Mouse (Mus musculus) limb, embryonic 12.5 days (tissue): ENCODE measurements around the gene Gps2. TPM values are rescaled to one million over a fixed set of nuclear protein-coding genes. Genes with fewer than 3 reads are reported as not detected.

ENCODE experiments used
- ATAC-seq: fragments of 200-750 bp; cut with Nextera tagmentation; 2 replicates; pipeline ENCODE4 v1.8.0; 2017; ENCODE audit warnings: low read depth, moderate TSS enrichment; ENCODE audit not compliant: insufficient number of reproducible peaks, insufficient read depth, low FRiP score, low TSS enrichment
- H3K27ac ChIP-seq: fragments of 300-500 bp; sonication (generic); 2 replicates; pipeline ENCODE4 v1.5.1; 2016; ENCODE audit warnings: mild to moderate bottlenecking, moderate library complexity
- H3K27me3 ChIP-seq: fragments of 300-500 bp; sonication (generic); 2 replicates; pipeline ENCODE4 v1.6.1; 2016; ENCODE audit warnings: mild to moderate bottlenecking, moderate library complexity
- H3K36me3 ChIP-seq: fragments of 300-500 bp; sonication (generic); 2 replicates; pipeline ENCODE4 v1.6.1; 2016; ENCODE audit warnings: mild to moderate bottlenecking, moderate library complexity
- H3K4me1 ChIP-seq: fragments of 300-500 bp; sonication (generic); replicated peaks from 2 replicates; pipeline ENCODE4 v1.6.1; 2016
- H3K4me2 ChIP-seq: fragments of 300-500 bp; sonication (generic); 2 replicates; pipeline ENCODE4 v1.6.1; 2016; ENCODE audit warnings: mild to moderate bottlenecking, moderate library complexity
- H3K4me3 ChIP-seq: fragments of 300-500 bp; sonication (generic); replicated peaks from 2 replicates; pipeline ENCODE4 v1.5.1; 2016; ENCODE audit warnings: mild to moderate bottlenecking
- H3K9ac ChIP-seq: fragments of 300-500 bp; sonication (generic); replicated peaks from 2 replicates; pipeline ENCODE4 v1.6.1; 2016; ENCODE audit warnings: mild to moderate bottlenecking, moderate library complexity
- H3K9me3 ChIP-seq: fragments of 300-500 bp; sonication (generic); 2 replicates; pipeline ENCODE4 v1.6.1; 2016; ENCODE audit warnings: mild to moderate bottlenecking, moderate library complexity
- WGBS: fragments of 180-500 bp; shearing (Covaris S2); methylation state at CpG from one replicate; pipeline ENCODE4 v1.1.7; 2016; 5-methylcytosine and 5-hydroxymethylcytosine counted together
- polyA plus RNA-seq: library from polyadenylated mRNA; unstranded; fragments of >200 nt; fragmentation: Nextera tagmentation; extraction: Ambion mirVana; gene quantifications from 2 replicates; pipeline ENCODE4 v1.2.1, GENCODE M21; 2016

Gene Gps2
- polyA plus RNA-seq, result 92.0 and 93.5 TPM in 2 replicates

DNA sequence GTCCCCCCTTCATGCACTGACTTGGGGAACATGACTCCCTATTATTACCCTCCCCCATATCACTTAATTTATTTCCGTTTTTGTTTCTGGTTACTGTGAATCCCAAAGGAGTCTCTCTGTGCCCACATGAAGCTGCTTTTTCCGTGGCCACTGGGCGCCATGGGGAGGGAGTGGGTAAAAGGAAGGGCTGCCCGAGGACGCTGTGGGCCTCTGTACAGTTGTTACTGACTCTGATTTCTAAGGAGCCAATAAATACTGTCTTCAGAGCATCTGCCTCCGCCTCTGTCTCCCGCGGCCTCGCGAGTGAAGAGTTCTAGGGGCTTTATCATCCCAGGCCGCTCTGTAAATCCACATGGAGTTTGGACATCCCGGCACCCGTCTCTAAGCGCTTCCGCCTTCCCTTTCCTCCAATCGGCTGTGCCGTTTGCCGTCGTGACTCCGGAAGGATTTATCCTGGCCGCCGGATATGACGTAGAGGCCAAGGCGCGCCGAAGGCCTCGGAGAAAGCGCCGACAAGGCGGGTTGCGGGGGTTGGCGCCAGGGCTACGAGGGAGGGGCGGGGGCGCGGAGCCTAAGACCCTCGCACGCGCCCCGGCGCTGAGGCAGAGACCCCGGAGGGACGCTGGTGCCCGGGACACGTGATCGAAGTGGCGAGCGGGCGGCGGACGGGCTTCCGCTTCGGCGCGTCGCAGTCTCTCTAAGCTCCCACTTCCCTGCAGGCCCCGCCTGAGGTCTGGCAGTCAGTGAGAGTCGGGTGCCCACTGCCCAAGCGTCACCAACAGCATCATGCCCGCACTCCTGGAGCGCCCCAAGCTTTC is at the start of gene Gps2:
Gps2 (plus strand) TSS at position 335 of the 818 bp plus-strand sequence.
- H3K9ac ChIP-seq, result peak within 1 kb of the TSS; percentile 93
- peaks cover 91% of the 10 kb centered on the region for H3K36me3 ChIP-seq
- H3K4me1 ChIP-seq, result peaks cover 39% of the 10 kb centered on the region
- WGBS, result 2% methylated on average over 61 of the region's 61 CpGs
- ATAC-seq, result peak; percentile 71
- peak within 1 kb of the TSS; percentile 92 for H3K27ac ChIP-seq
- H3K4me3 ChIP-seq, result peak within 1 kb of the TSS; percentile 92
- H3K4me2 ChIP-seq, result peak within 1 kb of the TSS; percentile 98
- H3K27me3 ChIP-seq, result no peaks in the 10 kb centered on the region
- H3K9me3 ChIP-seq, result no peaks in the 10 kb centered on the region

DNA sequence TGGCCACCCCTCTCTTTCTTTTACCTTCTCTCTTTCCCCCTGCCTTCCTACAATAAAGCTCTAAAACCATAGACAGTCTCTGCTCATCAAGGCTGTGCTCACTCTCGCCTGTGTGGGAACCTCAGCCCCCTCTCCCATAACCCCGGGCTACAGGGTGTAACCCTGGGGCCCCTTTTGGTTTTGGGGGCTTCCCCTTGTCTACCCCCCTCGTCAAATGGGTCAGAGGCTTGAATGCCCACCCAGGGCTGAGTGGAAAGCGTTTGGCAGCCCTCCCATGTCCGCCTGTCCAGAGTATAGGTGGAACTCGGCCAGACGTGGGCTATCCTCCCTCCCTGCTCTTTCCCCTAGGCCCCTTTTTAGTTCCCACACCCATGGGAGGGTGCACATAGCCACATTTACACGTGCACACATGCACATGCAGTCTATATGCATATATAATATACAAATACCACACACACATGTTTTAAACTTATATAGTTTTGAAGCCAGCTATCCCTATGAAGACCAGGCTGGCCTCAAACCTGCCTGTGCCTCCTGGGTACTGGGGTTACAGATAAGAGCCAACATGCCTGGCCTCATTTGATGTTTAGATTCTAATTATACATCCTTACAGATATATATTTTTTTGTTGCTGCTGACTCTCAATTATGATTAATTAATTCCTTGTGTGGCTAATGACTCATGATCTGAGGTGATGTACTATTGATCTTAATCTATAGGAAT is 49.4 kb upstream of the Gps2 start:
- H3K9me3 ChIP-seq, result no peaks in the 10 kb centered on the region
- no peak overlapping the region for H3K9ac ChIP-seq
- H3K4me3 ChIP-seq, result no peak overlapping the region
- peaks cover 19% of the 10 kb centered on the region for H3K27me3 ChIP-seq
- 61% methylated on average over 8 of the region's 8 CpGs for WGBS
- H3K27ac ChIP-seq, result no peak overlapping the region
- H3K36me3 ChIP-seq, result no peaks in the 10 kb centered on the region
- ATAC-seq, result no peak
- H3K4me2 ChIP-seq, result no peak overlapping the region
- H3K4me1 ChIP-seq, result no peaks in the 10 kb centered on the region

DNA sequence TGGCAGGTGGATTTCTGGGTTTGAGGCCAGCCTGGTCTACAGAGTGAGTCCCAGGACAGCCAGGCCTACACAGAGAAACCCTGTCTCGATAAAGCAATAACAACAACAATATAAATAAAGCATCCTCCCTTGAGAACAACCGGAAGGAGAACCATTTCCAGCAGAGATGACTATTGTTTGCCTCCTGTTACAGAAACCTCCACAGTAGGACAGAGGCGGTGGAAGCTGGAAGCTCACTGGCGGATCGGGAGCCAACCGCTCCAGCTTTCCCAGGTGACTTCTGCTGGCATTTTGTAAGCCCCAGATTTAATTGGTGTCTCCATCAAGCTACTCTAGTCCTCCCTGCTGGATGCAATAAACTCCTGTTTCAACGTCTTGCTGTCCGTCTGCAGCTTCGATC is 48.1 kb upstream of the Gps2 start:
- ATAC-seq, result no peak
- Histone ChIP-seq H3K4me3 (no peak overlapping the region), H3K27ac (no peak overlapping the region), H3K4me1 (0 out of 2 replicates have a peak, but pooled peaks cover 4% of the 10 kb centered on the region), H3K4me2 (no peak overlapping the region), H3K9me3 (no peaks in the 10 kb centered on the region), H3K9ac (no peak overlapping the region), H3K27me3 (peaks cover 11% of the 10 kb centered on the region), H3K36me3 (no peaks in the 10 kb centered on the region)
- WGBS, result 78% methylated on average over 9 of the region's 9 CpGs

DNA sequence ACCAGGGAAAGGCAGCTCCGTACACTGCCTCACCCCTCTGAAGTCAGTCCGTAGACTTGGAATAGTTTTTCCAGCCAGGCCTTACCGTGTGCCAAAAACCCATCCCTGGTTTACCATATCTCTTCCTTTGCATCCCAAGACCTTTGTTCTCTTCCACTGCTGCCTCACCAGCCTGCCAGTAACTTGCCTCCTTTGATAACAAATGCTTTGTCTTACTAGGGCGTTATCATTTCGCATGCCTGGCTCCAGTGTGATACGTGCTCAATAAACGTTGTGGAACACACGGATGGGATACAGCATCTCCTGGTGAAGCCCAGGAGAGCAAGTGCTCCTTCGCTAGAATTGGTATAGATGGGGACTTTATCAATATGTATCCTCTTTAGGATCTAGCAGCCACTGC is 46.4 kb upstream of the Gps2 start:
- Histone ChIP-seq H3K9me3 (no peaks in the 10 kb centered on the region), H3K36me3 (no peaks in the 10 kb centered on the region), H3K4me1 (0 out of 2 replicates have a peak, but pooled peaks cover 4% of the 10 kb centered on the region), H3K27ac (no peak overlapping the region), H3K4me2 (no peak overlapping the region), H3K4me3 (no peak overlapping the region), H3K27me3 (peaks cover 7% of the 10 kb centered on the region; the same call in 1 of the 2 replicates), H3K9ac (no peak overlapping the region)
- 70% methylated on average over 9 of the region's 9 CpGs for WGBS
- ATAC-seq, result no peak

DNA sequence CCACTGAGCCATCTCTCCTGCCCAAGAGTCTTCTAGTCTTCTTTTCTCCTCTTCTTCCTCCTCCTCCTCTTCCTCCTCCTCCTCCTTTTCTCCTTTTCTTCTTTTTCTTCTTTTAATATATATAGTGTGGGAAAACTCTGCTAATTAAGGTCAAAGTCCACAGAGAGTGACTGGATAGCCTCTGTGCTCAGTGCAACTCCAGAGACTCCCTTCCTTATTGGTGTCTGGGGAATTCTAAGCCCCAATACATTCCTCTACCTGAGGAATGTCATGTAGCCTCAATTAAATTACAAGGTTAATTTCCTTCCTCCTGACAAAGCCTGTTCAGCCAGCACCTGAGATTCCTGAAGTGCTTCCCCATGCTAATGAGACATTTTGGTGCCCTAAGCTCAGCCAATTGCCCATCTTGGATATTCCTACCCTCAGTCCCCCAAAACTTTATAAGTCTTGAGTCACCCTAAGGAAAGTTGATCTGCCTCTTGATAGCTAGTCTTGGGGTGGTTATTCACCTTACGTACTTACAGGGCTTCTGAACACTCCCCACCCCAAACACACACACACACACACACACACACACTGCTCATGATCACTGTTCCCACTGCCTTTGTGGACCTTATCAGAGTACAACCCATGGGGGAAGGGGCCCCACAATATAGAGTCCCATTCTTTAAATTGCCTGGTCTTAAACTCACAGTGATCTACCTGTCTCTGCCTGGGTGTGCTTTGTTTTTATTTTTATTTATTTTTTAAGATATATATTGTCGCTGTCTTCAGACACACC is 43.2 kb upstream of the Gps2 start:
- WGBS, result 88% methylated on average over 2 of the region's 2 CpGs
- no peak for ATAC-seq
- 0 out of 2 replicates have a peak, but pooled peaks cover 4% of the 10 kb centered on the region for H3K27me3 ChIP-seq
- H3K4me3 ChIP-seq, result no peak overlapping the region
- H3K36me3 ChIP-seq, result no peaks in the 10 kb centered on the region
- no peak overlapping the region for H3K4me2 ChIP-seq
- H3K27ac ChIP-seq, result no peak overlapping the region
- H3K4me1 ChIP-seq, result 0 out of 2 replicates have a peak, but pooled peaks cover 4% of the 10 kb centered on the region
- H3K9me3 ChIP-seq, result no peaks in the 10 kb centered on the region
- H3K9ac ChIP-seq, result no peak overlapping the region

DNA sequence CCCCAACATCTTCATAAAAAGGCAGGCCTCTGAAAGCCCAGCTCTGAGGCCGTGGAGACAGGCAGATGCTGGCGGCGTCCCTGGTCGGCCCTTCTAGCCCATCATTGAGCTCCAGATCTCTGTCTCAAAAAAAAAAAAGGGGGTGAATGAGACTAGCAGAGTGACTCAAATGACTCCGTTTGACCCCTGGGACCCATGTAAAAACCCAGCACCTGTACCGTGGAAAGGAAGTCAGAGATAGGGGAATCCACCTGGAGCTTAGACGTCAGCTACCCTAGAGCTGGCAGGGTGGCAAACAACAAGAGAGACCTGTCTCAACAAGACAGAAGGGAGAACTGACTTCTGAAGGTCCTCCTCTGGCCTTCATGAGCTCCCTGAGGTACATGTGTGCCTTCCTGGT is 41.9 kb upstream of the Gps2 start:
- Histone ChIP-seq H3K4me2 (no peak overlapping the region), H3K9ac (no peak overlapping the region), H3K4me1 (peaks cover 10% of the 10 kb centered on the region; the same call in 1 of the 2 replicates), H3K9me3 (no peaks in the 10 kb centered on the region), H3K27ac (no peak overlapping the region), H3K27me3 (0 out of 2 replicates have a peak, but pooled peaks cover 4% of the 10 kb centered on the region), H3K36me3 (no peaks in the 10 kb centered on the region), H3K4me3 (no peak overlapping the region)
- WGBS, result 86% methylated on average over 7 of the region's 7 CpGs
- ATAC-seq, result no peak

DNA sequence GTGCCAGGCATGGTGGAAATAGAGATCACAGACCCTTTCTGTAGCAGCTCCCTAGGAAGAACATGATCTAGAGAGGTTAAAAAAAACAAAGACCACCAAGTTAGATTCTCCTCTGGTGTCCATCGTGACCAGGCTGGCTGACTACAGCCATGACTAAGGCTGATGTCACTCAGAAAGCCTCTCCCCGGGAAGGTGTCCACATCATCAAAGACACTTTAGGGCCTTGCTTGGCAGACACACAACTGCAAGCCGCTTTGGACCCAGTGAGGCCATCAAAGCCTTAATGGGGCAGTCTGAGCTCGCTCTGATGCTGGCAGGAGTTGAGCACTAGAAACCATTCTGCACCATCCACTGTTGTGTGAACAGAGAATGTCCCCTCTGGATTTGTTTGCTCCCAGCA is 41.2 kb upstream of the Gps2 start:
- no peak overlapping the region for H3K9ac ChIP-seq
- 0 out of 2 replicates have a peak, but pooled peaks cover 2% of the 10 kb centered on the region for H3K27me3 ChIP-seq
- no peak overlapping the region for H3K4me2 ChIP-seq
- H3K9me3 ChIP-seq, result no peaks in the 10 kb centered on the region
- H3K36me3 ChIP-seq, result no peaks in the 10 kb centered on the region
- peaks cover 16% of the 10 kb centered on the region; the same call in 1 of the 2 replicates for H3K4me1 ChIP-seq
- no peak for ATAC-seq
- 74% methylated on average over 4 of the region's 4 CpGs for WGBS
- no peak overlapping the region for H3K4me3 ChIP-seq
- H3K27ac ChIP-seq, result no peak overlapping the region

DNA sequence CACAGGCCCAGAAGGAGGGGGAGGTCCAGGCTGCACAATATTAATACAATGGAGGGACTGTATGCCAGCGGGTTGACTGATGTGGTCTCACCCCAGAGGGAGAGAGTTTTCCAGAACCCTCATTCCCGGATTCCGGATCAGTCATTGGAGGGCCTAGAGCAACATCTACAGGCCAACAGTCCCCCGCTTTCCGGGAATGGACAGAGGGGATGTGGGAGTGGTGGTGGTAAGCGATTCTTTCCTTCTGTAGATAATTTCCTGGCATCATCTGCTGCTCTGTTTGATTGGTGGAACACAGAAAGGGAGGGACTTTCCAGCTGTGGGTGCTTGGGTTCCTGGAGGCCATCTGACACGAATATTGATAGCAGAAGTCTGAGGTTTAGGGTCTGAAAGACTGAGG is 37.5 kb upstream of the Gps2 start:
- H3K27ac ChIP-seq, result peak overlapping the region; percentile 30; the same call in 1 of the 2 replicates
- peaks cover 35% of the 10 kb centered on the region for H3K4me1 ChIP-seq
- no peaks in the 10 kb centered on the region for H3K36me3 ChIP-seq
- 70% methylated on average over 7 of the region's 7 CpGs for WGBS
- H3K9ac ChIP-seq, result no peak overlapping the region
- ATAC-seq, result no peak
- no peaks in the 10 kb centered on the region for H3K27me3 ChIP-seq
- no peak overlapping the region for H3K4me2 ChIP-seq
- no peaks in the 10 kb centered on the region for H3K9me3 ChIP-seq
- no peak overlapping the region for H3K4me3 ChIP-seq

DNA sequence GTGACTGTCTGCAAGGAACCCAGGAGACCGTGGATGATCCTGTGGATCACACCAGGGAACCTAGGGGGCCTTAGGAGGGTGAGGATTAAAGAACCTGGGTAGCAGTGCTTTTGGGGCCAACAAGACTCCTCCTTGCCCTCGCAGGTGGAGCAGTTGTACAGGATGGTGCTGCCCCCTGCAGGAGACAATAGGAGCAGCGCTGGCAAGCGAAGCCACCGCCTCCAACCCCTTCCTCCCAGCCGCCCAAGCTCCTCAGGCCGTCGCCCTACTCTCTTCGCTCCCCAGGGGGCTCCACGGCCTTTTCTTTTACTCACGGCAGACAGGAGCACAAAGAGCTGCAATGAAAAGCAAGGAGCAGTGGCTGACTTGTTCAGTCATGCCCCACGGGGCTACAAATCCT is 36.8 kb upstream of the Gps2 start:
- WGBS, result 3% methylated on average over 12 of the region's 12 CpGs
- no peak overlapping the region for H3K9ac ChIP-seq
- H3K4me1 ChIP-seq, result peaks cover 42% of the 10 kb centered on the region
- H3K4me3 ChIP-seq, result peak overlapping the region; percentile 11; the same call in 1 of the 2 replicates
- no peaks in the 10 kb centered on the region for H3K27me3 ChIP-seq
- H3K9me3 ChIP-seq, result no peaks in the 10 kb centered on the region
- H3K4me2 ChIP-seq, result peak overlapping the region; percentile 47
- no peak for ATAC-seq
- H3K36me3 ChIP-seq, result no peaks in the 10 kb centered on the region
- H3K27ac ChIP-seq, result peak overlapping the region; percentile 31; the same call in 1 of the 2 replicates

DNA sequence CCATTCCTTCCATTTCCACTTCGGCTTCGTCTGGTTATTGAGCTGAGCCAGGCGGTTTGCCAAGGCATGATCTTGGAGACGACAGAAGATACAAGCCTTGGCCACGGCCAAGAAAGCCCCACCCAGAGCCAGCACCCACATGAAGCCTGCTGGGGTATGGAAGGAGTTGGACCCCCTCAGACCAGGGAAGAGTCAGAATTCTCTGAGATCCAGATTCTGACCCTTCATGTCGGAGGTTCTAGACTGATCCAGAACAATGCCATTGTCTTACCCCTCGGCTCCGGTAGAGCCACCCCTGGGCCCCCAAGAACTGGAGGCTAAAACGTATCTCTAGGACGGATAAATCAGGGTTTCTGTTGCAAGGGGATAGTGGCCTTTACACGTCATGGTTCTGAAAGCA is 35.8 kb upstream of the Gps2 start, which contains the start of gene Tmem95:
Tmem95 (minus strand) TSS at position 141 of the 400 bp plus-strand sequence.
- H3K4me2 ChIP-seq, result peak within 1 kb of the TSS; percentile 47

More for the DNA sequence above, 35.8 kb upstream of the Gps2 start, which contains the start of gene Tmem95:
- Histone ChIP-seq H3K9me3 (no peaks in the 10 kb centered on the region), H3K4me3 (peak within 1 kb of the TSS; percentile 11; the same call in 1 of the 2 replicates), H3K27me3 (no peaks in the 10 kb centered on the region), H3K9ac (no peak within 1 kb of the TSS), H3K4me1 (peaks cover 43% of the 10 kb centered on the region), H3K36me3 (no peaks in the 10 kb centered on the region), H3K27ac (peak within 1 kb of the TSS; percentile 31; the same call in 1 of the 2 replicates)
- no peak for ATAC-seq
- 89% methylated on average over 11 of the region's 11 CpGs for WGBS
